Mouse (Mus musculus): ENCODE data around the gene 2210407C18Rik. TPM values are rescaled to one million over a fixed set of nuclear protein-coding genes. Genes with fewer than 3 reads are reported as not detected.

Gene 2210407C18Rik
- total RNA-seq (2023): not detected

GRCm38 (mm10) chr11:58615975-58616374 lies at the start of gene 2210407C18Rik:
Gene 2210407C18Rik, minus strand, starts transcription at chr11:58616075.

GRCm38 (mm10) chr11:58658596-58658995 lies 42.7 kb upstream of the 2210407C18Rik start, which contains the start of gene Olfr322:
Gene Olfr322, plus strand, starts transcription at chr11:58658782.

GRCm38 (mm10) chr11:58640272-58640867 lies 24.5 kb upstream of the 2210407C18Rik start, which contains the start of gene Trim58:
Gene Trim58, plus strand, starts transcription at chr11:58640465.

GRCm38 (mm10) chr11:58630401-58630800 lies 14.5 kb upstream of the 2210407C18Rik start, which contains the start of gene Olfr323:
Gene Olfr323, minus strand, starts transcription at chr11:58630501.

GRCm38 (mm10) chr11:58594814-58595213 lies 21.1 kb downstream of the 2210407C18Rik start, which contains the start of gene Olfr324:
Gene Olfr324, plus strand, starts transcription at chr11:58595114.

GRCm38 (mm10) chr11:58577430-58577829 lies 38.4 kb downstream of the 2210407C18Rik start, which contains the start of gene Olfr325:
Gene Olfr325, plus strand, starts transcription at chr11:58577730.

GRCm38 (mm10) chr11:58570405-58570804 lies 45.5 kb downstream of the 2210407C18Rik start, which contains the start of gene Olfr224:
Gene Olfr224, minus strand, starts transcription at chr11:58570553.

Other genes starting within 250 kb of the 2210407C18Rik start
- not detected for gene Lypd8, start 237.0 kb downstream of the 2210407C18Rik start, total RNA-seq (2023)
- not detected for gene 1810065E05Rik, start 195.0 kb downstream of the 2210407C18Rik start, total RNA-seq (2023)
- not detected for gene Gm12253, start 183.5 kb downstream of the 2210407C18Rik start, total RNA-seq (2023)
- not detected for gene Lypd9, start 163.2 kb downstream of the 2210407C18Rik start, total RNA-seq (2023)
- not detected for gene Olfr30, start 153.8 kb downstream of the 2210407C18Rik start, total RNA-seq (2023)
- not detected for gene Olfr332, start 123.5 kb downstream of the 2210407C18Rik start, total RNA-seq (2023)
- gene Olfr331, start 113.5 kb downstream of the 2210407C18Rik start, total RNA-seq (2023): not detected
- gene Olfr330, start 81.2 kb downstream of the 2210407C18Rik start, total RNA-seq (2023): not detected
- gene Olfr329-ps, start 69.7 kb downstream of the 2210407C18Rik start, total RNA-seq (2023): not detected
- not detected for gene Olfr328, start 60.4 kb downstream of the 2210407C18Rik start, total RNA-seq (2023)
- not detected for gene Olfr224, start 45.5 kb downstream of the 2210407C18Rik start, total RNA-seq (2023)
- gene Olfr325, start 38.3 kb downstream of the 2210407C18Rik start, total RNA-seq (2023): not detected
- not detected for gene Olfr324, start 21.0 kb downstream of the 2210407C18Rik start, total RNA-seq (2023)
- gene Olfr323, start 14.4 kb upstream of the 2210407C18Rik start, total RNA-seq (2023): not detected
- not detected for gene Trim58, start 24.4 kb upstream of the 2210407C18Rik start, total RNA-seq (2023)
- not detected for gene Olfr322, start 42.7 kb upstream of the 2210407C18Rik start, total RNA-seq (2023)
- not detected for gene Olfr320, start 65.0 kb upstream of the 2210407C18Rik start, total RNA-seq (2023)
- not detected for gene Olfr319, start 83.1 kb upstream of the 2210407C18Rik start, total RNA-seq (2023)
- under 1 TPM; 0.67 to 0.86 TPM for gene Olfr318, start 107.9 kb upstream of the 2210407C18Rik start, total RNA-seq (2023)
- gene Olfr317, start 123.1 kb upstream of the 2210407C18Rik start, total RNA-seq (2023): not detected
- gene Olfr316, start 136.7 kb upstream of the 2210407C18Rik start, total RNA-seq (2023): not detected
- not detected for gene Olfr315, start 157.1 kb upstream of the 2210407C18Rik start, total RNA-seq (2023)
- gene Olfr314, start 166.9 kb upstream of the 2210407C18Rik start, total RNA-seq (2023): not detected
- gene Fam183b, start 185.9 kb upstream of the 2210407C18Rik start, total RNA-seq (2023): not detected
- gene Olfr313, start 198.9 kb upstream of the 2210407C18Rik start, total RNA-seq (2023): not detected
- not detected for gene Olfr312, start 213.2 kb upstream of the 2210407C18Rik start, total RNA-seq (2023)
- not detected for gene Olfr311, start 223.2 kb upstream of the 2210407C18Rik start, total RNA-seq (2023)
- 10 to 100 TPM in 1 of 2 experiments, 1 to 10 TPM in 1; 5.7 to 14.9 TPM for gene Gm12258, start 231.1 kb upstream of the 2210407C18Rik start, total RNA-seq (2023)